Comparison of ENCODE assay signal across 18 mouse cellular contexts in the genomic region with DNA sequence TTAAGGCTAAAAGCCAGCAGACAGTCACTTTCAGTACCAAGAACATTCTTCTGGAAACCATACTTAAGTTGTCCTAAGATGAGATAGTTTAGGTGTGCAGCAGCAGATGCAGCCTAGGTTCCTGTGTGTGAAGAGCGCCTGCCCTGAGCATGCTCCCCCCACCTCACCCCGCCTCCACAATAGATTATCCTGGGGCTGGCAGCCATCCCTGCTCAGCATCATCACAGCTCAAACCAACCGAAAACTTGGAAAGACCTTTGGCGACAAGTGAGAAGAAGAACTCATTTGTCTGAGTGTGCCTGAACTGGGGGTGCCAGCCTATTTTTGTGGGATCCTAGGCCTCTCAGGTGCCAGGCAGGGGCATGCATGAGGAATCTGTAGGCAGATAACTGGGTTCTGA. TPM values are rescaled to one million over a fixed set of nuclear protein-coding genes. Genes with fewer than 3 reads are reported as not detected.
"Had no signal": no experiment of that assay in that cellular context is flagged by ENCODE, and none has a peak within 500 bp of the region (broad histone marks: within the 10 kb centered on the region; RNA-seq: fewer than 3 reads in every experiment).

No protein-coding gene starts in this region.

- H3K27me3 ChIP-seq: intestine, embryonic 15.5 days; limb, embryonic 15.5 days; liver, embryonic 15.5 days; lung, embryonic 15.5 days had no signal

- H3K4me2 ChIP-seq: intestine, embryonic 15.5 days; limb, embryonic 15.5 days; liver, embryonic 15.5 days; lung, embryonic 15.5 days had no signal

- H3K9me3 ChIP-seq: intestine, embryonic 15.5 days; limb, embryonic 15.5 days; liver, embryonic 15.5 days; lung, embryonic 15.5 days; midbrain, embryonic 10.5 days had no signal

- DNase-seq: kidney, adult 18-20 months; kidney, postnatal 10 days; kidney, postnatal 4 days; lung, postnatal 36 days; midbrain, embryonic 14.5 days; right cerebral cortex, postnatal 14 days; thymus, postnatal 4 days had no signal

- ATAC-seq: intestine, embryonic 15.5 days had no signal

- H3K9ac ChIP-seq: intestine, embryonic 15.5 days; limb, embryonic 15.5 days; liver, embryonic 15.5 days; lung, embryonic 15.5 days had no signal

- H3K4me1 ChIP-seq: intestine, embryonic 15.5 days; limb, embryonic 15.5 days; lung, embryonic 15.5 days; midbrain, embryonic 10.5 days had no signal

- H3K4me3 ChIP-seq: intestine, embryonic 15.5 days; layer of hippocampus, adult 2 months; left cerebral cortex, adult 2 months; limb, embryonic 15.5 days; liver, embryonic 15.5 days; lung, embryonic 15.5 days; midbrain, embryonic 10.5 days had no signal

- H3K27ac ChIP-seq: intestine, embryonic 15.5 days; layer of hippocampus, adult 2 months; left cerebral cortex, adult 2 months; limb, embryonic 15.5 days; liver, embryonic 15.5 days; lung, embryonic 15.5 days; midbrain, embryonic 10.5 days had no signal

RNA-seq across cellular contexts. Expression of a gene that starts 58.9 kb away (rescaled TPM):
- total RNA-seq: layer of hippocampus, adult 2 months; layer of hippocampus, postnatal 10 days; left cerebral cortex, adult 2 months; left cerebral cortex, postnatal 14 days had no signal
- polyA plus RNA-seq: kidney, embryonic 14.5 days; midbrain, embryonic 10.5 days; midbrain, embryonic 14.5 days; neural tube, embryonic 14.5 days had no signal
